In genomic region chr7:120190150-120190665, GRCm38 (mm10) we compare ENCODE assay signal across 11 mouse cellular contexts. TPM values are rescaled to one million over a fixed set of nuclear protein-coding genes. Genes with fewer than 3 reads are reported as not detected.
DNase-seq lines count a peak whose midpoint lies in the region; ATAC-seq and TF ChIP-seq lines count a peak whose summit lies in the region.
"Had no signal": no experiment of that assay in that cellular context is flagged by ENCODE, and none has a peak within 500 bp of the region (broad histone marks: within the 10 kb centered on the region; RNA-seq: fewer than 3 reads in every experiment).

No protein-coding gene starts in this region.

- intact Hi-C loops in heart, postnatal 36 days (cut with DNase I): no loop called here

- H3K27me3 ChIP-seq in heart, embryonic 16.5 days (ENCODE audit: control insufficient read depth, insufficient read depth, low read length): no peaks in the 10 kb centered on the region
- no peaks in the 10 kb centered on the region; the same call in 1 of the 2 replicates for H3K27me3 ChIP-seq in cerebellum, adult 2 months (ENCODE audit: control insufficient read depth, insufficient read depth, low read length)
- no peaks in the 10 kb centered on the region for H3K27me3 ChIP-seq in intestine, embryonic 15.5 days (replicated peaks)
- H3K27me3 ChIP-seq in liver, embryonic 13.5 days: no peaks in the 10 kb centered on the region
- H3K27me3 ChIP-seq: limb, embryonic 12.5 days; midbrain, embryonic 13.5 days had no signal

- H3K27ac ChIP-seq in heart, embryonic 16.5 days (ENCODE audit: low read length): no peak overlapping the region
- H3K27ac ChIP-seq in cerebellum, adult 2 months (ENCODE audit: insufficient read depth, low read length): no peak overlapping the region
- H3K27ac ChIP-seq in intestine, embryonic 15.5 days: peak overlapping the region; percentile 44; the same call in 1 of the 2 replicates
- no peak overlapping the region for H3K27ac ChIP-seq in liver, embryonic 13.5 days
- H3K27ac ChIP-seq: hindbrain, embryonic 10.5 days; limb, embryonic 12.5 days; midbrain, embryonic 13.5 days had no signal

- no peaks in the 10 kb centered on the region for H3K9me3 ChIP-seq in heart, embryonic 16.5 days (replicated peaks; ENCODE audit: control insufficient read depth, low read length)
- no peaks in the 10 kb centered on the region for H3K9me3 ChIP-seq in intestine, embryonic 15.5 days
- no peaks in the 10 kb centered on the region for H3K9me3 ChIP-seq in liver, embryonic 13.5 days (replicated peaks)
- H3K9me3 ChIP-seq: hindbrain, embryonic 10.5 days; limb, embryonic 12.5 days; midbrain, embryonic 13.5 days had no signal

- 7% methylated on average over 8 of the region's 8 CpGs for WGBS in heart, embryonic 16.5 days
- 34% methylated on average over 8 of the region's 8 CpGs for WGBS in cerebellum, adult 2 months
- WGBS in intestine, embryonic 15.5 days: 33% methylated on average over 8 of the region's 8 CpGs
- WGBS in liver, embryonic 13.5 days (ENCODE audit: insufficient replicate concordance): 63% methylated on average over 8 of the region's 8 CpGs

- TF ChIP-seq POLR2A in cerebellum, adult 2 months (IDR thresholded peaks at IDR 0.05; ENCODE audit: borderline replicate concordance, insufficient read depth, low read length): no peak

- H3K4me1 ChIP-seq in heart, embryonic 16.5 days (ENCODE audit: control insufficient read depth, insufficient read depth, low read length): peaks cover 7% of the 10 kb centered on the region
- peaks cover 4% of the 10 kb centered on the region for H3K4me1 ChIP-seq in cerebellum, adult 2 months (ENCODE audit: control insufficient read depth, insufficient read depth, low read length)
- H3K4me1 ChIP-seq in intestine, embryonic 15.5 days (replicated peaks): 0 out of 2 replicates have a peak, but pooled peaks cover 9% of the 10 kb centered on the region
- H3K4me1 ChIP-seq in liver, embryonic 13.5 days (replicated peaks): 0 out of 2 replicates have a peak, but pooled peaks cover 3% of the 10 kb centered on the region
- H3K4me1 ChIP-seq: midbrain, embryonic 13.5 days had no signal

- DNase-seq in heart, postnatal 36 days: no peak
- peak; percentile 54 to 62 for DNase-seq in cerebellum, adult 2 months
- DNase-seq in liver, embryonic 13.5 days: no peak
- no peak for DNase-seq in thymus, postnatal 4 days
- no peak for DNase-seq in spleen, postnatal 4 days (ENCODE audit: low spot score in 2 of 2)
- DNase-seq: thymus, adult 18-20 months had no signal

- no peak overlapping the region for H3K4me2 ChIP-seq in heart, embryonic 16.5 days (ENCODE audit: low read depth, low read length)
- H3K4me2 ChIP-seq in intestine, embryonic 15.5 days (replicated peaks): no peak overlapping the region
- H3K4me2 ChIP-seq in liver, embryonic 13.5 days: no peak overlapping the region
- H3K4me2 ChIP-seq: limb, embryonic 12.5 days; midbrain, embryonic 13.5 days had no signal

- no peaks in the 10 kb centered on the region for H3K36me3 ChIP-seq in heart, embryonic 16.5 days (ENCODE audit: control insufficient read depth, insufficient read depth)
- no peaks in the 10 kb centered on the region for H3K36me3 ChIP-seq in intestine, embryonic 15.5 days
- H3K36me3 ChIP-seq in liver, embryonic 13.5 days: no peaks in the 10 kb centered on the region
- H3K36me3 ChIP-seq: hindbrain, embryonic 10.5 days; limb, embryonic 12.5 days; midbrain, embryonic 13.5 days had no signal

- no peak overlapping the region for H3K4me3 ChIP-seq in heart, embryonic 16.5 days (ENCODE audit: low read length)
- H3K4me3 ChIP-seq in cerebellum, adult 2 months (replicated peaks; ENCODE audit: insufficient read depth, low read depth, low read length): no peak overlapping the region
- no peak overlapping the region for H3K4me3 ChIP-seq in intestine, embryonic 15.5 days (replicated peaks)
- H3K4me3 ChIP-seq in liver, embryonic 13.5 days (replicated peaks): no peak overlapping the region
- H3K4me3 ChIP-seq: hindbrain, embryonic 10.5 days; limb, embryonic 12.5 days; midbrain, embryonic 13.5 days had no signal

- no peak overlapping the region for H3K9ac ChIP-seq in heart, embryonic 16.5 days (ENCODE audit: low read length)
- H3K9ac ChIP-seq in intestine, embryonic 15.5 days: no peak overlapping the region
- H3K9ac ChIP-seq in liver, embryonic 13.5 days: no peak overlapping the region
- H3K9ac ChIP-seq: limb, embryonic 12.5 days; midbrain, embryonic 13.5 days had no signal

- TF ChIP-seq CTCF in cerebellum, adult 2 months (IDR thresholded peaks at IDR 0.05; ENCODE audit: borderline replicate concordance, insufficient read depth, low read depth, low read length): no peak

- peak; percentile 58; the same call in 1 of the 2 replicates for ATAC-seq in heart, embryonic 16.5 days (replicated peaks; ENCODE audit: extremely low read depth, insufficient read depth, low FRiP score)
- peak; percentile 65 for ATAC-seq in intestine, embryonic 15.5 days
- ATAC-seq in liver, embryonic 13.5 days (ENCODE audit: low read depth): peak; percentile 47; the same call in 1 of the 2 replicates
- ATAC-seq: midbrain, embryonic 13.5 days had no signal

RNA-seq across cellular contexts. Expression of gene Crym, which starts 11.7 kb away (rescaled TPM):
- polyA plus RNA-seq in heart, embryonic 16.5 days (2015; fragmentation: Nextera tagmentation; extraction: Ambion mirVana): 1.1 and 2.0 TPM in 2 replicates
- total RNA-seq in heart, postnatal 36 days (2021): under 1 TPM; 0.27 to 1.00 TPM
- polyA plus RNA-seq in cerebellum, adult 2 months (2012; rRNA removed): 0.11 and 0.22 TPM in 2 replicates
- polyA plus RNA-seq in intestine, embryonic 15.5 days (2015; fragmentation: Nextera tagmentation; extraction: Ambion mirVana): 1.6 and 2.3 TPM in 2 replicates
- 0.25 and 0.44 TPM in 2 replicates for polyA plus RNA-seq in liver, embryonic 13.5 days (2015; fragmentation: Nextera tagmentation; extraction: Ambion mirVana)

RNA-seq across cellular contexts. Expression of gene Abca14, which starts 13.6 kb away (rescaled TPM):
- not detected in 2 replicates for polyA plus RNA-seq in heart, embryonic 16.5 days (2015; fragmentation: Nextera tagmentation; extraction: Ambion mirVana)
- not detected for total RNA-seq in heart, postnatal 36 days (2021)
- not detected in 2 replicates for polyA plus RNA-seq in cerebellum, adult 2 months (2012; rRNA removed)
- 0.13 TPM in 1 of 2 replicates, not detected in the other for polyA plus RNA-seq in intestine, embryonic 15.5 days (2015; fragmentation: Nextera tagmentation; extraction: Ambion mirVana)
- 0.17 TPM in 1 of 2 replicates, not detected in the other for polyA plus RNA-seq in liver, embryonic 13.5 days (2015; fragmentation: Nextera tagmentation; extraction: Ambion mirVana)
- polyA plus RNA-seq: hindbrain, embryonic 10.5 days; limb, embryonic 12.5 days; midbrain, embryonic 13.5 days had no signal

RNA-seq across cellular contexts. Expression of gene Anks4b, which starts 16.6 kb away (rescaled TPM):
- 0.09 TPM in 1 of 2 replicates, not detected in the other for polyA plus RNA-seq in heart, embryonic 16.5 days (2015; fragmentation: Nextera tagmentation; extraction: Ambion mirVana)
- total RNA-seq in heart, postnatal 36 days (2021): under 1 TPM in 1 of 2 experiments, not detected in 1; 0.19 TPM
- not detected in 2 replicates for polyA plus RNA-seq in cerebellum, adult 2 months (2012; rRNA removed)
- 9.2 and 11.6 TPM in 2 replicates for polyA plus RNA-seq in intestine, embryonic 15.5 days (2015; fragmentation: Nextera tagmentation; extraction: Ambion mirVana)
- polyA plus RNA-seq in liver, embryonic 13.5 days (2015; fragmentation: Nextera tagmentation; extraction: Ambion mirVana): 1.4 and 1.6 TPM in 2 replicates
- polyA plus RNA-seq: limb, embryonic 12.5 days; midbrain, embryonic 13.5 days had no signal

RNA-seq across cellular contexts. Expression of gene Zp2, which starts 45.1 kb away (rescaled TPM):
- not detected in 2 replicates for polyA plus RNA-seq in heart, embryonic 16.5 days (2015; fragmentation: Nextera tagmentation; extraction: Ambion mirVana)
- 1 to 10 TPM in 1 of 2 experiments, under 1 TPM in 1; 0.65 to 1.8 TPM for total RNA-seq in heart, postnatal 36 days (2021)
- not detected in 2 replicates for polyA plus RNA-seq in cerebellum, adult 2 months (2012; rRNA removed)
- 0.11 TPM in 1 of 2 replicates, not detected in the other for polyA plus RNA-seq in intestine, embryonic 15.5 days (2015; fragmentation: Nextera tagmentation; extraction: Ambion mirVana)
- not detected in 2 replicates for polyA plus RNA-seq in liver, embryonic 13.5 days (2015; fragmentation: Nextera tagmentation; extraction: Ambion mirVana)
- polyA plus RNA-seq: hindbrain, embryonic 10.5 days; limb, embryonic 12.5 days; midbrain, embryonic 13.5 days had no signal

Comparison
In these comparisons a context has a peak if more than half of its experiments do, and no peak if none do; other contexts are left out.
1. DNase-seq: peak in cerebellum, adult 2 months (2 of 2); none in heart, postnatal 36 days (0 of 2), liver, embryonic 13.5 days (single experiment), thymus, postnatal 4 days (single experiment) and spleen, postnatal 4 days (0 of 2).
2. Peak in every context shown above with its lines, with median percentiles within 50 percentile points of each other: ATAC-seq.